Mouse (Mus musculus) embryonic facial prominence, embryonic 15.5 days (tissue): ENCODE measurements around the gene Whrn. TPM values are rescaled to one million over a fixed set of nuclear protein-coding genes. Genes with fewer than 3 reads are reported as not detected.

Source experiments
- ATAC-seq: fragments of 200-750 bp; cut with Nextera tagmentation; 2 replicates; pipeline ENCODE4 v1.8.0; 2017; ENCODE audit warnings: low read depth, moderate TSS enrichment; ENCODE audit not compliant: insufficient number of reproducible peaks, low FRiP score, low TSS enrichment
- H3K27ac ChIP-seq: fragments of 300-500 bp; sonication (generic); replicated peaks from 2 replicates; pipeline ENCODE4 v1.5.1; 2015; ENCODE audit warnings: mild to moderate bottlenecking, inconsistent platforms
- H3K27me3 ChIP-seq: fragments of 300-500 bp; sonication (generic); 2 replicates; pipeline ENCODE4 v1.6.1; 2015; ENCODE audit warnings: inconsistent platforms
- H3K36me3 ChIP-seq: fragments of 300-500 bp; sonication (generic); 2 replicates; pipeline ENCODE4 v1.6.1; 2015; ENCODE audit warnings: mild to moderate bottlenecking, inconsistent platforms
- H3K4me1 ChIP-seq: fragments of 300-500 bp; sonication (generic); 2 replicates; pipeline ENCODE4 v1.6.1; 2015; ENCODE audit warnings: inconsistent platforms
- H3K4me2 ChIP-seq: fragments of 300-500 bp; sonication (generic); replicated peaks from 2 replicates; pipeline ENCODE4 v1.6.1; 2015; ENCODE audit warnings: mild to moderate bottlenecking, inconsistent platforms
- H3K4me3 ChIP-seq: fragments of 300-500 bp; sonication (generic); replicated peaks from 2 replicates; pipeline ENCODE4 v1.5.1; 2015; ENCODE audit warnings: mild to moderate bottlenecking, inconsistent platforms
- H3K9ac ChIP-seq: fragments of 300-500 bp; sonication (generic); 2 replicates; pipeline ENCODE4 v1.6.1; 2015; ENCODE audit warnings: inconsistent platforms
- H3K9me3 ChIP-seq: fragments of 300-500 bp; sonication (generic); replicated peaks from 2 replicates; pipeline ENCODE4 v1.6.1; 2016; ENCODE audit warnings: inconsistent platforms
- WGBS: fragments of 180-500 bp; shearing (Covaris S2); methylation state at CpG from one replicate; pipeline ENCODE4 v1.1.7; 2015; 5-methylcytosine and 5-hydroxymethylcytosine counted together
- polyA plus RNA-seq: library from polyadenylated mRNA; unstranded; fragments of >200 nt; fragmentation: Nextera tagmentation; extraction: Ambion mirVana; gene quantifications from 2 replicates; pipeline ENCODE4 v1.2.1, GENCODE M21; 2015

Gene Whrn
- polyA plus RNA-seq, 1 experiment from 2014 or later: 5.2 TPM

- Histone ChIP-seq H3K4me1 (peaks cover 79% of the 10 kb centered on the region), H3K36me3 (no peaks in the 10 kb centered on the region), H3K4me2 (no peak overlapping the region; the same call in 1 of the 2 replicates), H3K4me3 (no peak overlapping the region), H3K27me3 (no peaks in the 10 kb centered on the region), H3K27ac (peak overlapping the region; percentile 82), H3K9me3 (no peaks in the 10 kb centered on the region), H3K9ac (no peak overlapping the region)
- no peak for ATAC-seq
- 69% methylated on average over 7 of the region's 7 CpGs for WGBS
These were observed 91.6 kb downstream of the Whrn start for GRCm38 (mm10) chr4:63404205-63404604.

DNA sequence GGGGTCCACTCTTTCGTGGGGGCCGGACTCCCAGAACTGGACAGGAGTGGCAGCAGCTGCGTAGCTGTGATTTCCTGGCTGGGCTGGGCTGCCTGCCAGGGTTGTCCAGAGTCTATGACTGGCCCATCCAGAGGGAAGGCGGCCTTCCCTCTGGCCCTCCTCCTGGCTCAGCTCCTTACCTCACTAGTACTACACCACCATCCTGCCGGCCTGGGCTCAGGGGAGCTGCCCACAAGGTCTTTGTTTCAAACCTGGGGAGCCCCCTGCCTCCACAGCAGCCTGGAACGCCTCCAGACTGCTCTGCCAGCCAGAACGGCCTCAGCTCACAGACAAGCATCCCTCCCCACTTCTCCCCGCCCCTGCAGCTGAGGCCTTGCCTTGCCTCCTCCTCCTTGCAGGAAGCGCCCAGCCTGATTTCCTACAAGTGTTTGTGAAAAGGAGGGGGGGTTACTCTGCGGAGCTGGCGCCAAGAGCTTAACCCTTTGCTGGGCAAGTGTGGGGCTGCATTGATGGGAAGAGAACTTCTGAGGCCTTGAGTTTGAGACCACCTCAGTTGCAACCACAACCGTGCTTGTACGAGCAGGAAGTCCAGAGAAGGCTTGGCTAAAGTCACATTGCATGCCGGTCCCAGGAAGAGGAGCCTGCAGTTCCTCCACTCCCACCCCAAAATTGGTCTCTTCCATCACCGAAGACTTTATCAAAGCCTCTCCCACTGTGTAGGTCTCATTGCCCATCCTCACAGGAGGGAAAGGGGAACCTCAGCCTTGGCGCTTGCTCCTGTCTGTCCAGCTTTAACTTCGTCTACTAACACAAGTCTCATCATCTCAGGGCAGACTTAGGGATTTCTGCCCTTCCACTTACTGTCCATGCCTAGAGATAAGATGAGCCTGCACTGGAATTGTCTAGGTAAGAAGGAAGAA lies 92.5 kb downstream of the Whrn start, which contains the start of gene Akna:
Gene Akna, minus strand, starts transcription at position 315 of the 920 bp plus-strand sequence.
- peaks cover 79% of the 10 kb centered on the region for H3K4me1 ChIP-seq
- no peaks in the 10 kb centered on the region for H3K9me3 ChIP-seq
- 0 out of 2 replicates have a peak within 1 kb of the TSS, but pooled peaks have one; percentile 2 for H3K9ac ChIP-seq
- H3K4me3 ChIP-seq: peak within 1 kb of the TSS; percentile 30
- no peaks in the 10 kb centered on the region for H3K36me3 ChIP-seq
- 15% methylated on average over 17 of the region's 17 CpGs for WGBS
- peak within 1 kb of the TSS; percentile 42 for H3K4me2 ChIP-seq
- no peaks in the 10 kb centered on the region for H3K27me3 ChIP-seq
- ATAC-seq: peak; percentile 89
- H3K27ac ChIP-seq: peak within 1 kb of the TSS; percentile 82

GRCm38 (mm10) chr4:63402558-63402957 lies 93.2 kb downstream of the Whrn start:
- ATAC-seq: no peak
- no peaks in the 10 kb centered on the region for H3K9me3 ChIP-seq
- H3K27ac ChIP-seq: peak overlapping the region; percentile 82
- H3K36me3 ChIP-seq: no peaks in the 10 kb centered on the region
- no peak overlapping the region for H3K9ac ChIP-seq
- H3K4me2 ChIP-seq: peak overlapping the region; percentile 42
- peaks cover 77% of the 10 kb centered on the region for H3K4me1 ChIP-seq
- no peaks in the 10 kb centered on the region for H3K27me3 ChIP-seq
- H3K4me3 ChIP-seq: peak overlapping the region; percentile 30
- WGBS: 52% methylated on average over 6 of the region's 6 CpGs

GRCm38 (mm10) chr4:63402056-63402455 lies 93.7 kb downstream of the Whrn start:
- Histone ChIP-seq H3K9ac (no peak overlapping the region), H3K27ac (peak overlapping the region; percentile 82; the same call in 1 of the 2 replicates), H3K9me3 (no peaks in the 10 kb centered on the region), H3K4me2 (0 out of 2 replicates have a peak overlapping the region, but pooled peaks have one; percentile 15), H3K4me3 (no peak overlapping the region), H3K4me1 (peaks cover 77% of the 10 kb centered on the region), H3K36me3 (no peaks in the 10 kb centered on the region), H3K27me3 (no peaks in the 10 kb centered on the region)
- ATAC-seq: no peak
- 87% methylated on average over 10 of the region's 10 CpGs for WGBS

GRCm38 (mm10) chr4:63401620-63402019 lies 94.2 kb downstream of the Whrn start:
- no peak for ATAC-seq
- Histone ChIP-seq H3K4me2 (0 out of 2 replicates have a peak overlapping the region, but pooled peaks have one; percentile 15), H3K4me1 (peaks cover 77% of the 10 kb centered on the region), H3K9ac (no peak overlapping the region), H3K4me3 (no peak overlapping the region), H3K27ac (0 out of 2 replicates have a peak overlapping the region, but pooled peaks have one; percentile 28), H3K36me3 (no peaks in the 10 kb centered on the region), H3K27me3 (no peaks in the 10 kb centered on the region), H3K9me3 (no peaks in the 10 kb centered on the region)
- WGBS: 62% methylated on average over 6 of the region's 6 CpGs

- Histone ChIP-seq H3K4me2 (no peak overlapping the region), H3K4me1 (peaks cover 75% of the 10 kb centered on the region), H3K27me3 (no peaks in the 10 kb centered on the region), H3K36me3 (no peaks in the 10 kb centered on the region), H3K27ac (0 out of 2 replicates have a peak overlapping the region, but pooled peaks have one; percentile 28), H3K9ac (no peak overlapping the region), H3K4me3 (no peak overlapping the region), H3K9me3 (no peaks in the 10 kb centered on the region)
- WGBS: 81% methylated on average over 18 of the region's 18 CpGs
- ATAC-seq: no peak
These were observed 95.1 kb downstream of the Whrn start for GRCm38 (mm10) chr4:63400541-63401306.

DNA sequence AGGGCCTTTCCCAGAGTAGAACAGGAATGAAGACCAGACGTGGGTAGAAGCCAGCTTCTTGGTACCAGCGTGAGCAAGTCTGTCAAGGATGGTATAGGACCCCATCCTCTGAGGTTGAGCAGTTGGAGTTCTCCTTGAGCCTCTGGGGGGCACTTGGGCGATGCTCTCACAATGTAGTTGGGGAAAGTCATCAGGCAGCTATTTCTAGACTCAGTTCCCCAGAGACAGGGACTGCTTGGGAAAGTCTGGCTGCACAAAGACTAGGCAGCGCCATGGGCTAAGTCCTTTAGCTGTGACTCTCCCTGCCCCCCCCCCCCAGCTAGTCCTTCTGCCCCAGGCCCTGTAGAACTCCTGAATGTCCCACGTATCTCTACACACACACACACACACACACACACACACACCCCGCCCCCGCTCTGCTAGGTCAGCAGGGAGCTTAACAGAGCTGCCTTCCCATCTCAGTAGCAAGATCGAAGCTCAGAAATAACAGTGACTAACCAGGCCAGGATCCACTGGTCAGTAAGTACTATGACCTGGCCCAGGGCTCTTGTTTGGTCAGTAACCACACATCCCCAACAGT lies 96.0 kb downstream of the Whrn start:
- H3K4me1 ChIP-seq: peaks cover 65% of the 10 kb centered on the region
- H3K9me3 ChIP-seq: no peaks in the 10 kb centered on the region
- 59% methylated on average over 8 of the region's 8 CpGs for whole genome bisulfite sequencing
- H3K27me3 ChIP-seq: no peaks in the 10 kb centered on the region
- no peak overlapping the region for H3K4me2 ChIP-seq
- peak overlapping the region; percentile 80 for H3K27ac ChIP-seq
- no peak overlapping the region for H3K4me3 ChIP-seq
- ATAC-seq: no peak
- peaks cover 4% of the 10 kb centered on the region; the same call in 1 of the 2 replicates for H3K36me3 ChIP-seq
- no peak overlapping the region for H3K9ac ChIP-seq

GRCm38 (mm10) chr4:63398854-63399609 lies 96.8 kb downstream of the Whrn start:
- no peak overlapping the region for H3K4me2 ChIP-seq
- ATAC-seq: peak; percentile 13; the same call in 1 of the 2 replicates
- no peak overlapping the region for H3K9ac ChIP-seq
- H3K27ac ChIP-seq: peak overlapping the region; percentile 80
- peaks cover 10% of the 10 kb centered on the region; the same call in 1 of the 2 replicates for H3K36me3 ChIP-seq
- H3K4me3 ChIP-seq: no peak overlapping the region
- WGBS: 20% methylated on average over 11 of the region's 11 CpGs
- peaks cover 58% of the 10 kb centered on the region for H3K4me1 ChIP-seq
- no peaks in the 10 kb centered on the region for H3K27me3 ChIP-seq
- H3K9me3 ChIP-seq: no peaks in the 10 kb centered on the region

DNA sequence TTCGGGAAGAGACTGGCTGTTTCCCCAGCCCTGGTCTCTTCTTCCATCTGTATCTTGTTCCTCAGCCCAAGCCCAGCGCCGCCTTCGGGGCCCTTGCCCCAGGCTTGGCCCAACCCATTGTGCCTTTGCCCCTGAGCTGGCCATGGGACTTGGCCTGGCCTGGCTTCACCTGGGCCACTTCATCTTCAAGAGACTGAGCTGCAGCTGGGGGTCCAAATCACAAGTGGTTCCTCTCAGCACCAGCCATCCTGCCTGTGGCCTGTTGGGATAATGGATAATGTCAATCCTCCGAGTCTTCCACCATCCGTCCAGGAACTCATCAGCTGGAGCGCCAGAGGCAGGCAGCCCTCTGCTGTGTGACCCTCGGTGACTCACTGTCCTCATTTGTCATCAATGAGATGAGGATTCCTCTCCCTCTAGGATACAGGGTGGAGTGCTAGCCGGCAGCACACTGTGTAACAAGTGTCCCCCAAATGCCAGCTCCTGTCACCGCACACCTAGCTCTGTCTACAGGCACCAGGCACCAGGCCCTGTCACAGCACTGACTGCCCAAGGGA lies 97.7 kb downstream of the Whrn start:
- peaks cover 12% of the 10 kb centered on the region; the same call in 1 of the 2 replicates for H3K36me3 ChIP-seq
- no peak overlapping the region for H3K4me3 ChIP-seq
- no peaks in the 10 kb centered on the region for H3K27me3 ChIP-seq
- peak overlapping the region; percentile 80 for H3K27ac ChIP-seq
- ATAC-seq: no peak
- 81% methylated on average over 10 of the region's 10 CpGs for WGBS
- H3K9me3 ChIP-seq: no peaks in the 10 kb centered on the region
- peaks cover 48% of the 10 kb centered on the region for H3K4me1 ChIP-seq
- no peak overlapping the region for H3K9ac ChIP-seq
- no peak overlapping the region for H3K4me2 ChIP-seq

DNA sequence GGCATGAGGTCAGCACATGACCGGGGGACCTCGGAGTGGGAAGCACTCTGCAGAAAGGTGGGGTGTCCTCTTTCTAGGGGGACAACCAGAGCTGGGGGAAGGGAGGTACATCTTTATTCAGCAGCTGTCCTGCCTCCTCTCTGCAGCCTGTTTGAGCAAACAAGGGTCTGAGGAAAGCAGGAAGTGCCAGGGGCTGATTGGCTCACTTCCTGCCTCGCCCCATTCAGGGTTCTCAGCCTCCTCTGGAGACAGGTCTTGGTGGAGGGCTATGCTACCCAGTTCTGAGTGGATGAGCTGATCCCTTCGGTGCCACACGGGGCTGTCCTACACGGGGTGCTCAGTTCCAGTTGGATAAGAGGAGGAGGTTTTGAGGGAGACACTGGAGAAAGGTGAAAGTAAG lies 104.5 kb downstream of the Whrn start:
- 75% methylated on average over 6 of the region's 6 CpGs for WGBS
- Histone ChIP-seq H3K4me3 (no peak overlapping the region), H3K9ac (no peak overlapping the region), H3K36me3 (peaks cover 12% of the 10 kb centered on the region; the same call in 1 of the 2 replicates), H3K4me1 (peaks cover 13% of the 10 kb centered on the region), H3K27ac (0 out of 2 replicates have a peak overlapping the region, but pooled peaks have one; percentile 22), H3K4me2 (no peak overlapping the region), H3K9me3 (no peaks in the 10 kb centered on the region), H3K27me3 (no peaks in the 10 kb centered on the region)
- no peak for ATAC-seq
